Mouse (Mus musculus) adrenal gland, postnatal 14 days (tissue): ENCODE results near the gene Ebi3. TPM values are rescaled to one million over a fixed set of nuclear protein-coding genes. Genes with fewer than 3 reads are reported as not detected.

Experiments used
- DNase-seq: peaks from one replicate; pipeline ENCODE4 v3.0.0; 2021; ENCODE audit warnings: mixed read lengths
- total RNA-seq: library from RNA; stranded (reverse); gene quantifications from 2 replicates; pipeline ENCODE4 v1.2.3, GENCODE M21; 2021

Ebi3 gene
- total RNA-seq, 1 experiment from 2014 or later = 1.2 TPM

DNA sequence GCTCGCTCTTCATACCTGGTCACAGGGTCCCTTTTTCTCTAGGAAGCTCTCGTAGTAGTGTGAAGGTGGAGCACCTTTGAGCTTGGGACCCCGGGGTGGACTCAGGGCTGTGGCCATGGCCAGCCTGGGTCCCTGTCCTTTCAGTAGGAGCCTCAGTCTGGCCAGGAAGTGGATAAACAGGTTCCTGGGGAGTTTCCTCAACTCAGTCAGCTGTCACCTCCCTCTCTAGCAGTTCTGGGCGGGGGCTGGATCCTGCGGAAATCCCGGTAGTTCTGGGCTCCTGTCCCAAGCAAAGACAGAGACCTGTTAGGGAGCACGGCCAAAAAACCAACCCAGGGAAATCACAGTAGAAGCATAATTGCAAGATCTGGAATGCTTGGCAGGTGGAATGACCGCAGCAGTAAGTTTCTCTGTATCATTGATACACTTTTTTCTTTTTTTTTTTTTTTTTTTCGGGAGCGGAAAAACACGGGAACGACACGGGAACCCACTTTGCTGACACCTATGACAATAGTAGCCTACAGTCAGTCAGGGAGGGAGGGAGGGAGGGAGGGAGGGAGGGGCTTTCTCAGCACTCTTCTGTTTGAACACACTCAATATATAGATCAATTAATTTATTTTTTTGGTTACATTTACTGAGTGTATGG lies 53.1 kb downstream of the Ebi3 start, which contains the start of the genes Stap2 and Mpnd:
Stap2 (minus strand) TSS at position 170 of the 647 bp plus-strand sequence.
Mpnd (plus strand) TSS at position 297 of the 647 bp plus-strand sequence.
- DNase-seq = peak; percentile 13

Other genes starting within 250 kb of the Ebi3 start
- 7.0 and 10.2 TPM in 2 replicates for gene Pot1b, start 240.0 kb upstream of the Ebi3 start, total RNA-seq
- 0.82 and 1.0 TPM in 2 replicates for gene Adgre4, start 202.7 kb upstream of the Ebi3 start, total RNA-seq
- gene Zfp119a, start 73.7 kb upstream of the Ebi3 start, total RNA-seq = 7.0 and 8.0 TPM in 2 replicates
- gene Zfp959, start 60.5 kb upstream of the Ebi3 start, total RNA-seq = 4.8 and 7.5 TPM in 2 replicates
- 4.4 and 5.4 TPM in 2 replicates for gene Zfp119b, start 3.1 kb upstream of the Ebi3 start, total RNA-seq
- 18.2 and 24.8 TPM in 2 replicates for gene Yju2, start 6.5 kb downstream of the Ebi3 start, total RNA-seq
- 1.2 and 3.7 TPM in 2 replicates for gene Shd, start 17.8 kb downstream of the Ebi3 start, total RNA-seq
- gene Fsd1, start 33.9 kb downstream of the Ebi3 start, total RNA-seq = 1.6 and 2.9 TPM in 2 replicates
- gene Stap2, start 52.9 kb downstream of the Ebi3 start, total RNA-seq = 14.5 and 14.6 TPM in 2 replicates
- 86.1 and 91.1 TPM in 2 replicates for gene Mpnd, start 53.1 kb downstream of the Ebi3 start, total RNA-seq
- gene Sh3gl1, start 84.0 kb downstream of the Ebi3 start, total RNA-seq = 46.2 and 53.7 TPM in 2 replicates
- gene Chaf1a, start 87.8 kb downstream of the Ebi3 start, total RNA-seq = 8.3 and 10.2 TPM in 2 replicates
- 65.6 and 79.5 TPM in 2 replicates for gene Ubxn6, start 122.4 kb downstream of the Ebi3 start, total RNA-seq
- 52.5 and 60.1 TPM in 2 replicates for gene Hdgfl2, start 127.0 kb downstream of the Ebi3 start, total RNA-seq
- 76.6 and 87.5 TPM in 2 replicates for gene Plin4, start 157.2 kb downstream of the Ebi3 start, total RNA-seq
- gene Plin5, start 165.0 kb downstream of the Ebi3 start, total RNA-seq = 91.4 and 109 TPM in 2 replicates
- gene Lrg1, start 169.4 kb downstream of the Ebi3 start, total RNA-seq = 58.3 and 63.2 TPM in 2 replicates
- 11.9 and 15.2 TPM in 2 replicates for gene Sema6b, start 187.7 kb downstream of the Ebi3 start, total RNA-seq
- gene Tnfaip8l1, start 209.8 kb downstream of the Ebi3 start, total RNA-seq = 8.2 and 8.6 TPM in 2 replicates
- 61.6 and 63.5 TPM in 2 replicates for gene Mydgf, start 231.3 kb downstream of the Ebi3 start, total RNA-seq